Mouse (Mus musculus): Measurements from ENCODE around the gene Atcay. TPM values are rescaled to one million over a fixed set of nuclear protein-coding genes. Genes with fewer than 3 reads are reported as not detected.
A peak's percentile ranks its signal among the peaks of the same experiment; 100 is the strongest.
"Not testable (repeated sequence)": the region's sequence is repeated elsewhere in the genome, so short reads cannot be mapped to it uniquely, and the experiment has no call there.

Atcay gene
- polyA plus RNA-seq, 1 experiment from 2014 or later = 0.02 TPM

DNA sequence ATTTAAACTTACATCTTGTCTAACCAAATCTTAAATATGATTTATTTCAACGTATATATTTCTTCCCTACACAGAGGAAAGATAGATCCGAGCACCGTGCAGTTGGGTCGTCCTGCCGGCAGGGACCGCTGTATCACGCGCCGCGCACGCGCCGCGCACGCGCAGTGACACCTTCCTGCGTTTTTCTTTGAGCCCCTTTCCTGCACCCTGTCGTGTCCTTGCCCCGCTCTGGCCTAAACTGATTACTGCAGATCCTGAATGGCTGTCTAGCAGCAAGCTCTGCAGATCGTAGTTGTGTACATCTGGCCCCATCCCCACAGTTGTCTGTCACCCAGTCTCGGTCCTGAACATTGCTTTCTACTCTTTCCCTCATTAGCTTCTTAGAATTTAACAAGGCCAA is 57.5 kb downstream of the Atcay start:
- Histone ChIP-seq H3K4me1 (ENCODE audit: control insufficient read depth, low read depth, low read length) (peaks cover 46% of the 10 kb centered on the region), H3K27ac (ENCODE audit: low read length) (peak overlapping the region; percentile 85), H3K4me3 (ENCODE audit: low read depth, low read length) (peak overlapping the region; percentile 35), H3K36me3 (ENCODE audit: control insufficient read depth, insufficient read depth) (peaks cover 7% of the 10 kb centered on the region), H3K9me3 (replicated peaks; ENCODE audit: control insufficient read depth, low read length) (no peaks in the 10 kb centered on the region), H3K9ac (ENCODE audit: low read depth, low read length) (peak overlapping the region; percentile 49), H3K4me2 (ENCODE audit: low read depth, low read length) (peak overlapping the region; percentile 64), H3K27me3 (ENCODE audit: control insufficient read depth, insufficient read depth, low read depth, low read length) (no peaks in the 10 kb centered on the region)
- 0 out of 2 replicates have a peak, but pooled peaks have one; percentile 8 for ATAC-seq (ENCODE audit: low read depth)
- WGBS (ENCODE audit: insufficient replicate concordance) = 6% methylated on average over 21 of the region's 21 CpGs

DNA sequence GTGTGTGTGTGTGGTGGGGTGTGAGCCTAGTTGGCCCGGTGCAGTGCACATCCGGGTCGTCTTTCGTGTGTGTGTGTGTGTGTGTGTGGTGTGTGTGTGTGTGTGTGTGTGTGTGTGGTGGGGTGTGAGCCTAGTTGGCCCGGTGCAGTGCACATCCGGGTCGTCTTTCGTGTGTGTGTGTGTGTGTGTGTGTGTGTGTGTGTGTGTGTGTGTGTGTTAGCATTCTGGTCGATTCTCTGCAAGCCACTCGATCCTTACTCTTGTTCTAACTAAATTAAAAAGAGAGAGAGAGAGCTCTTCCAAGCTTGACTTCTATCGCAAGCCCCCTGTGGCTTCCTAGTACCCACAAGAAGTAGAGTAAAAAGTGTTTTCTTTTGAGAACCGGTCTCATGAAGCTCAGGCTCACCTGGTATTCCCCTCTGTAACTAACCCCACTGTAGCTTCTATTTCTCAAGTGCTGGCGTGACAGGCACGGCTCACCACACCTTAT is 61.2 kb downstream of the Atcay start:
- not testable (repeated sequence) for ATAC-seq (ENCODE audit: low read depth); H3K9me3 ChIP-seq (replicated peaks; ENCODE audit: control insufficient read depth, low read length); H3K27me3 ChIP-seq (ENCODE audit: control insufficient read depth, insufficient read depth, low read depth, low read length); H3K36me3 ChIP-seq (ENCODE audit: control insufficient read depth, insufficient read depth); H3K4me3 ChIP-seq (ENCODE audit: low read depth, low read length)
- Histone ChIP-seq H3K4me1 (ENCODE audit: control insufficient read depth, low read depth, low read length) (peaks cover 39% of the 10 kb centered on the region), H3K27ac (ENCODE audit: low read length) (peak overlapping the region; percentile 72), H3K9ac (ENCODE audit: low read depth, low read length) (peak overlapping the region; percentile 22), H3K4me2 (ENCODE audit: low read depth, low read length) (peak overlapping the region; percentile 32)
- WGBS (ENCODE audit: insufficient replicate concordance) = 8% methylated on average over 14 of the region's 14 CpGs

DNA sequence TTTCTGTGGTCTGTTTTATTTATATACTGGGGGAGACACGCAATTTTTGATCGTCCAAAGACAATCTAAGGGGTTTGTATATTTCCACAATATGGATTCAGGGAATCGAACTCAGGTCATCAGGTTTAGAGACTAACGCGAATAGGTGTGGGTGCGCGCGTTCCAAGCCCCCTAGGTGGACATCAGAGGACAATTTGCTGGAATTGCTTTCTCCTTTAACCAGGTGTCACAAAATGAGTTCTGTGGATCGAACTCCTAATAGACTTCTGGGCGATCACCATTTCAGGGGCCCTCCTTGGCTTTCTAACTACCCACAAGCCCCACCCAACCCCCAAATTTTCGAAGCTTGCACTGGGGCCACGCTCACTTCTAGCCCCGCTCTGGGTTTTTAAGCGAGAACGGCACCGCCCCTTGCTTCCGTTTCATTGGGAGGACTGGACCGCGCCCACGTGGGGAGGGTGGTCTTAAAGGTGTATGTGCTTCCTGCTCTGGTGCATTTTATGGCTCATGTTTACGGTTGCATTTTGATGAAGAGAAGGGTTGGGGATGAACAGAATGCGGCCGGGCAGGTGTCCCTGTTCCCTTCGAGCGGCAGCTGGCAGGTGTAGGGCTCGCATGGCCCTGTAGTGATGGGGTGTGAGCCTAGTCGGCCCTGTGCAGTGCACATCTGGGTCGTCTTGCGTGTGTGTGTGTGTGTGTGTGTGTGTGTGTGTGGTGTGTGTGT is 62.0 kb downstream of the Atcay start:
- under 1% methylated on average over 29 of the region's 29 CpGs for WGBS (ENCODE audit: insufficient replicate concordance)
- no peaks in the 10 kb centered on the region for H3K27me3 ChIP-seq (ENCODE audit: control insufficient read depth, insufficient read depth, low read depth, low read length)
- peaks cover 2% of the 10 kb centered on the region for H3K36me3 ChIP-seq (ENCODE audit: control insufficient read depth, insufficient read depth)
- ATAC-seq (ENCODE audit: low read depth) = peak; percentile 60
- peak overlapping the region; percentile 68 for H3K9ac ChIP-seq (ENCODE audit: low read depth, low read length)
- no peaks in the 10 kb centered on the region for H3K9me3 ChIP-seq (replicated peaks; ENCODE audit: control insufficient read depth, low read length)
- peaks cover 36% of the 10 kb centered on the region for H3K4me1 ChIP-seq (ENCODE audit: control insufficient read depth, low read depth, low read length)
- peak overlapping the region; percentile 88 for H3K27ac ChIP-seq (ENCODE audit: low read length)
- peak overlapping the region; percentile 87 for H3K4me2 ChIP-seq (ENCODE audit: low read depth, low read length)
- peak overlapping the region; percentile 96 for H3K4me3 ChIP-seq (ENCODE audit: low read depth, low read length)

DNA sequence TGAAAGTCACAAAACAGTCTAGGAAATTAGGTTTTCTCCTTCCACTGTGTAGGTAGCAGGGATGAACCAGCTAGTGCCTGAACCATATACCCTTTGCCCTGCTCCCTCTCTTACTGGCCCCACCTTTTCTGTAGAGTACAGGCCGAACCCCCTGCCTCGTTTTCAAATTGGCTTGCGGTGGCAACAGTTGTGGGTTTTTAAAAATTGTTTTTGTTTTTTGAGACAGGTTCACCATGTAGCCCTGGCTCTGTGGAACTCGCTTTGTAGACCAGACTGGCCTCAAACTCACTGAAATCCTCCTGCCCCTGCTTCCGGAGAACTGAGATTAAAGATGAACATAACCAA is 62.6 kb downstream of the Atcay start:
- H3K4me3 ChIP-seq (ENCODE audit: low read depth, low read length) = peak overlapping the region; percentile 96
- H3K27me3 ChIP-seq (ENCODE audit: control insufficient read depth, insufficient read depth, low read depth, low read length) = no peaks in the 10 kb centered on the region
- H3K4me2 ChIP-seq (ENCODE audit: low read depth, low read length) = peak overlapping the region; percentile 87
- peaks cover 6% of the 10 kb centered on the region for H3K36me3 ChIP-seq (ENCODE audit: control insufficient read depth, insufficient read depth)
- no peaks in the 10 kb centered on the region for H3K9me3 ChIP-seq (replicated peaks; ENCODE audit: control insufficient read depth, low read length)
- H3K9ac ChIP-seq (ENCODE audit: low read depth, low read length) = peak overlapping the region; percentile 68
- peak overlapping the region; percentile 88 for H3K27ac ChIP-seq (ENCODE audit: low read length)
- peak; percentile 44 for ATAC-seq (ENCODE audit: low read depth)
- H3K4me1 ChIP-seq (ENCODE audit: control insufficient read depth, low read depth, low read length) = peaks cover 30% of the 10 kb centered on the region
- 1% methylated on average over 5 of the region's 5 CpGs for WGBS (ENCODE audit: insufficient replicate concordance)

DNA sequence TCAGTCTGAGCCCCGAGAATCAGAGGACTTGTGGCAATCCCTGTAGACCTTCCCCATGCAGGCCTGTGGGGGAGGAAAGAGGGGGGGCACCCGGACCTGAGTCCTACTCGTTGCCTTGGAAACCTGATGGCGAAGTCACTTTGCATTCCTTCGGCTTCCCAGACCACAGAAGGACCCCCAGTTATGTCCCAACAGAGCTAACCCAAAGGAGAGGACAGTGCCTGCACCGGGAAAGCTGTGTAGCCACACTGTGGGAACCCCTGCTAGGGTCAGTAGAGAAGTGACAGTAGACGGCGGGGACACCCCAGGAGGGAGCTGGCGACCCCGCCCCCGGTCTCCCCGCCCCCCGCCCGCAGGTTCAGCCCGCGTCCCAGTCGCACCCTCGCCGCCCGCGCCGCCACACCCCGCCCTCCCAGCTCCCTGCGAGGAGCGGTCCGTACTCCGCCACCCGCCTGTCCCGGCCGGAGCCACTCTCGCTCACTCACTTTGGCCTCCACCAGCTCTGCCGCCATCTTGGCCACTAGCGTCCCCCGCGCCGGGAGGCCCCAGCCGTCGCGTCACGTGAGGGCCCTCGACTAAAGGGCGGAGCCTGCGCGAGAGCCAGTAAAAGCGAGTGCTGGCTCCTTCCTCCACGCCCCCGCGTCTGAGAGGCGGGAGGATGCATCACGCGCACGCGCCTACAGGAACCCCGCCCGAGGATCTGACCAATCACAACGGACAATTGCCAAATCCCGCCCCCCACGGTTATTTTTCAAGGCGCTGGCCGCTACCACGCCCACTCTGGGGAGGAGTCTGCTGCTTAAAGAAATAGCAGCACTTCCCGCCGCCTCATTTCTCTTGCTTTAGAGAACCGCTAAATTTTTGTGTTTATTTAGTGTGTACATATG is 63.2 kb downstream of the Atcay start, which contains the start of gene Pias4:
Gene Pias4 (minus strand): TSS at position 724 of the 887 bp plus-strand sequence.
- WGBS (ENCODE audit: insufficient replicate concordance) = under 1% methylated on average over 54 of the region's 64 CpGs
- Histone ChIP-seq H3K4me3 (ENCODE audit: low read depth, low read length) (peak within 1 kb of the TSS; percentile 96), H3K9me3 (replicated peaks; ENCODE audit: control insufficient read depth, low read length) (no peaks in the 10 kb centered on the region), H3K27ac (ENCODE audit: low read length) (peak within 1 kb of the TSS; percentile 88), H3K4me1 (ENCODE audit: control insufficient read depth, low read depth, low read length) (peaks cover 31% of the 10 kb centered on the region), H3K36me3 (ENCODE audit: control insufficient read depth, insufficient read depth) (peaks cover 6% of the 10 kb centered on the region), H3K4me2 (ENCODE audit: low read depth, low read length) (peak within 1 kb of the TSS; percentile 88), H3K27me3 (ENCODE audit: control insufficient read depth, insufficient read depth, low read depth, low read length) (no peaks in the 10 kb centered on the region), H3K9ac (ENCODE audit: low read depth, low read length) (peak within 1 kb of the TSS; percentile 96)
- peak; percentile 91 for ATAC-seq (ENCODE audit: low read depth)

DNA sequence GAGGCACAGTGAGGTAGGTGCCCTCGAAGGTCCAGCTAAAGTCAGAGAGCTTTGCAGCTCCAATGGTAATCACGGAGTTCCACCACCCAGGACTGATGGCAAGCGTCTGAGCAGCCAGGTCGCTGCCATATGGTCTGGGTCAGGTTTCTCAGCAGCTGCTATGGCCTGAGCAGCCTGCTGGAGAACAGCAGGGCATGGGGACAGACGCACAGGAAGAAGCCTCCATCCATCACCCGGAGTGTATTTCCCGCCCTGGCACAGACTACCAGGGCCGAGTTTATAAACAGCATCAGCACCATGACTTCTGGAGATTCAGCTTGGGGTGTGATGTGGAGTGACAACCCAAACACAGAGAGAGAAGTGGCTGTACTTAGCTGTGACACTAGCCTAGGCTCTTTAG is 65.5 kb downstream of the Atcay start:
- no peak overlapping the region for H3K4me3 ChIP-seq (ENCODE audit: low read depth, low read length)
- no peaks in the 10 kb centered on the region for H3K9me3 ChIP-seq (replicated peaks; ENCODE audit: control insufficient read depth, low read length)
- peaks cover 10% of the 10 kb centered on the region for H3K36me3 ChIP-seq (ENCODE audit: control insufficient read depth, insufficient read depth)
- WGBS (ENCODE audit: insufficient replicate concordance) = 80% methylated on average over 8 of the region's 8 CpGs
- peaks cover 41% of the 10 kb centered on the region for H3K4me1 ChIP-seq (ENCODE audit: control insufficient read depth, low read depth, low read length)
- no peaks in the 10 kb centered on the region for H3K27me3 ChIP-seq (ENCODE audit: control insufficient read depth, insufficient read depth, low read depth, low read length)
- H3K9ac ChIP-seq (ENCODE audit: low read depth, low read length) = no peak overlapping the region
- no peak for ATAC-seq (ENCODE audit: low read depth)
- H3K27ac ChIP-seq (ENCODE audit: low read length) = no peak overlapping the region
- H3K4me2 ChIP-seq (ENCODE audit: low read depth, low read length) = no peak overlapping the region

DNA sequence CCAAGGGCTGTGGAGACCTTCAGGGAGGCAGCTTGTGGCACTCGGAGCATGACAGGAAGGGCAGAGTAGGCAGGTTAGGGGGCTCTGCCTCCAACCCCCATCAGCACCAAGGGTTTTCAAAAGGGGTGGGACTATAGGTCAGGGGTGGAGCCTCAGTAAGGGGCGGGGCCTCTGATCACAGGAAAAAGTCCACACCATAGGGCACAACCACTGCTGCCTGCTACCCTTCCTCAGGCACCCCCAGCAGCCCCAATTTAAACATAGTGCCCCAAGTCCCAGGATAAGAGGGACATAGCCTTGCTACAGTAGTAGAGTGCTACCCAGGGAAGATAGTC is 68.3 kb downstream of the Atcay start:
- Histone ChIP-seq H3K9me3 (replicated peaks; ENCODE audit: control insufficient read depth, low read length) (no peaks in the 10 kb centered on the region), H3K4me2 (ENCODE audit: low read depth, low read length) (no peak overlapping the region), H3K27me3 (ENCODE audit: control insufficient read depth, insufficient read depth, low read depth, low read length) (no peaks in the 10 kb centered on the region), H3K27ac (ENCODE audit: low read length) (no peak overlapping the region), H3K9ac (ENCODE audit: low read depth, low read length) (no peak overlapping the region), H3K4me1 (ENCODE audit: control insufficient read depth, low read depth, low read length) (peaks cover 35% of the 10 kb centered on the region), H3K36me3 (ENCODE audit: control insufficient read depth, insufficient read depth) (peaks cover 18% of the 10 kb centered on the region), H3K4me3 (ENCODE audit: low read depth, low read length) (no peak overlapping the region)
- ATAC-seq (ENCODE audit: low read depth) = no peak
- whole genome bisulfite sequencing (ENCODE audit: insufficient replicate concordance) = 22% methylated on average over 2 of the region's 2 CpGs

DNA sequence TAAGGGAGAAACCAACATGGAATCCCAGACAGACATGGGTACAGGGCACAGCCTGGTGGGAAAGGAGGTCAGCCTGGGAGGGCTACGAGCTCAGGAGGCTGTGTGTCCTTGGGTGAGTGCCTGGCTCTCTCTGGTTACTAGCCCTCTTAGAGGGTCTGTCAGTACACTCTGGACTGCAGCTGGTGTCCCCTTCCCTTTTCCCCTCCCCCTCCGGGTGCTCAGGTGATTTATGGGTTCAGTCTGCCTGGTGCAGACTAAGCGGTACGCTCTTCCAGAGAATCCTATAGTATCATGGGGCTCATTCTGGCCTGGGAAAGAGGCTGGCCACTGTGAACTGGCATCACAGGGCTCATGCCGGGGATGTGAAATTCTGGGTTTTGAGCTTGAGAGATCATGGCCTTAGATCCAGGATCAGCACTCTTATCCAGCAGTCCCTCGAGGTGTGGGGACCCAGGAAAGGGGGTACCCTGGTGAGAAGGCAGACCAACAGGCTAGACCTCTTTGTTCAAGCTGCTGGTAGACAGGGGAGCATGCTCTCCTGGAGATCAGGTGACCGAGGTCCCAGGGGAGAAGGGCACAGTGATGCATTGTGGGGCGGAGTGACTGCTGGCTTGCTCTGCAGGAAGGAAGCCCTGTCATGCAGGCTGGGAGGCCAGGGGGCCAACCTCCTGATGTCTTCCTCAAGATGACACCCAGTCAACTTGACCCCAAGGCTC is 68.9 kb downstream of the Atcay start:
- peaks cover 31% of the 10 kb centered on the region for H3K4me1 ChIP-seq (ENCODE audit: control insufficient read depth, low read depth, low read length)
- ATAC-seq (ENCODE audit: low read depth) = no peak
- peaks cover 23% of the 10 kb centered on the region for H3K36me3 ChIP-seq (ENCODE audit: control insufficient read depth, insufficient read depth)
- no peak overlapping the region for H3K4me2 ChIP-seq (ENCODE audit: low read depth, low read length)
- no peaks in the 10 kb centered on the region for H3K27me3 ChIP-seq (ENCODE audit: control insufficient read depth, insufficient read depth, low read depth, low read length)
- no peak overlapping the region for H3K27ac ChIP-seq (ENCODE audit: low read length)
- no peaks in the 10 kb centered on the region for H3K9me3 ChIP-seq (replicated peaks; ENCODE audit: control insufficient read depth, low read length)
- no peak overlapping the region for H3K4me3 ChIP-seq (ENCODE audit: low read depth, low read length)
- WGBS (ENCODE audit: insufficient replicate concordance) = 66% methylated on average over 8 of the region's 8 CpGs
- H3K9ac ChIP-seq (ENCODE audit: low read depth, low read length) = no peak overlapping the region

All from liver, embryonic 16.5 days (tissue).